Mouse (Mus musculus) hindbrain, embryonic 13.5 days (tissue): ENCODE measurements around the gene Ddx42. TPM values are rescaled to one million over a fixed set of nuclear protein-coding genes. Genes with fewer than 3 reads are reported as not detected.

ENCODE experiments used
- polyA plus RNA-seq: library from polyadenylated mRNA; unstranded; fragments of >200 nt; fragmentation: Nextera tagmentation; extraction: Ambion mirVana; gene quantifications from 2 replicates; pipeline ENCODE4 v1.2.1, GENCODE M21; 2015

Ddx42 gene
- polyA plus RNA-seq, 1 experiment from 2014 or later, result 92.0 TPM

Other genes with a start within 250 kb of the Ddx42 start
- 2.4 and 2.5 TPM in 2 replicates for gene Ace, start 249.0 kb upstream of the Ddx42 start, polyA plus RNA-seq
- 0.08 TPM in 1 of 2 replicates, not detected in the other for gene Ace3, start 222.3 kb upstream of the Ddx42 start, polyA plus RNA-seq
- gene Kcnh6, start 208.8 kb upstream of the Ddx42 start, polyA plus RNA-seq, result 1.7 and 2.3 TPM in 2 replicates
- gene Dcaf7, start 180.1 kb upstream of the Ddx42 start, polyA plus RNA-seq, result 117 and 123 TPM in 2 replicates
- 8.1 and 8.4 TPM in 2 replicates for gene Taco1, start 150.9 kb upstream of the Ddx42 start, polyA plus RNA-seq
- 15.1 and 15.7 TPM in 2 replicates for gene Map3k3, start 132.3 kb upstream of the Ddx42 start, polyA plus RNA-seq
- not detected in 2 replicates for gene Gm10840, start 56.1 kb upstream of the Ddx42 start, polyA plus RNA-seq
- 197 and 211 TPM in 2 replicates for gene Limd2, start 56.1 kb upstream of the Ddx42 start, polyA plus RNA-seq
- 31.2 and 34.2 TPM in 2 replicates for gene Strada, start 14.8 kb upstream of the Ddx42 start, polyA plus RNA-seq
- 97.0 and 106 TPM in 2 replicates for gene Ccdc47, start 582 bp upstream of the Ddx42 start, polyA plus RNA-seq
- 37.4 and 38.3 TPM in 2 replicates for gene Ftsj3, start 39.2 kb downstream of the Ddx42 start, polyA plus RNA-seq
- gene Psmc5, start 39.2 kb downstream of the Ddx42 start, polyA plus RNA-seq, result 339 and 341 TPM in 2 replicates
- gene Smarcd2, start 56.0 kb downstream of the Ddx42 start, polyA plus RNA-seq, result 14.3 and 16.0 TPM in 2 replicates
- 0.12 and 0.21 TPM in 2 replicates for gene Tcam1, start 59.7 kb downstream of the Ddx42 start, polyA plus RNA-seq
- not detected in 2 replicates for gene Gh, start 84.9 kb downstream of the Ddx42 start, polyA plus RNA-seq
- 1.2 and 1.4 TPM in 2 replicates for gene Cd79b, start 97.8 kb downstream of the Ddx42 start, polyA plus RNA-seq
- 0.03 TPM in 1 of 2 replicates, not detected in the other for gene Scn4a, start 136.4 kb downstream of the Ddx42 start, polyA plus RNA-seq
- gene Prr29, start 148.5 kb downstream of the Ddx42 start, polyA plus RNA-seq, result not detected in 2 replicates
- 12.8 and 13.8 TPM in 2 replicates for gene Icam2, start 171.1 kb downstream of the Ddx42 start, polyA plus RNA-seq